23 mouse cellular contexts compared by ENCODE assay signal in the genomic region with DNA sequence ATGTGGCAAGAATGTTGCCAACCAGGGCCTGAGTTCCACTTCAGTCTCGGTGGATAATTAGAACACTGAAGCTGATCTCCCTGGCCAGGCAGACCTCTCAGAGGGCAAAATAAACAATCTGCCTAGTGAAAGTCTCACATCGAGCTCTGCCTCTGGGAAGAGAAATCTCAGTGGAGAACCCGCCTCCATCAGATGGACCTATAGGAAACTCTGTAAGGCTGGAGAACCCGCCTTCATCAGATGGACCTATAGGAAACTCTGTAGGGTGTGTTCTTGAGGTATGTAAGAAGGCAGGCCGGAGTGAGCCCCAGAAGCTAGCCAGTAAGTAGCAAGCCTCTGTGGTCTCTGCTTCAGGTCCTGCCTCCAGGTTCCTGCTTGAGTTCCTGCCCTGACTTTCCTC. TPM values are rescaled to one million over a fixed set of nuclear protein-coding genes. Genes with fewer than 3 reads are reported as not detected.
DNase-seq lines count a peak whose midpoint lies in the region; ATAC-seq and TF ChIP-seq lines count a peak whose summit lies in the region.
"Had no signal": no experiment of that assay in that cellular context is flagged by ENCODE, and none has a peak within 500 bp of the region (broad histone marks: within the 10 kb centered on the region; RNA-seq: fewer than 3 reads in every experiment).

No protein-coding gene starts in this region.

- TF ChIP-seq EP300 in liver, postnatal 0 days (IDR thresholded peaks at IDR 0.05; ENCODE audit: low read depth), result no peak

- no peak for ATAC-seq in liver, postnatal 0 days
- no peak for ATAC-seq in liver, embryonic 12.5 days
- peak; percentile 47 for ATAC-seq in megakaryocyte, adult 5-6 weeks (ENCODE audit: poor library complexity, severe bottlenecking)
- ATAC-seq in hindbrain, embryonic 14.5 days (ENCODE audit: low FRiP score), result no peak
- ATAC-seq: CD4-positive, CD25-positive, alpha-beta regulatory T cell, adult 4 months; forebrain, embryonic 14.5 days; hindbrain, postnatal 0 days; Patski had no signal

- no peaks in the 10 kb centered on the region for H3K27me3 ChIP-seq in liver, postnatal 0 days (ENCODE audit: insufficient read depth, low read length)
- H3K27me3 ChIP-seq in liver, embryonic 12.5 days (replicated peaks), result peaks cover 5% of the 10 kb centered on the region; the same call in 1 of the 2 replicates
- H3K27me3 ChIP-seq in hindbrain, embryonic 14.5 days (ENCODE audit: control insufficient read depth, insufficient read depth, low read length), result no peaks in the 10 kb centered on the region
- H3K27me3 ChIP-seq: embryonic facial prominence, embryonic 15.5 days; heart, embryonic 12.5 days; hindbrain, embryonic 12.5 days; Patski had no signal

- no peak overlapping the region for H3K9ac ChIP-seq in liver, postnatal 0 days (replicated peaks)
- H3K9ac ChIP-seq in liver, embryonic 12.5 days, result no peak overlapping the region
- H3K9ac ChIP-seq in hindbrain, embryonic 14.5 days, result no peak overlapping the region
- H3K9ac ChIP-seq: embryonic facial prominence, embryonic 15.5 days; heart, embryonic 12.5 days; hindbrain, embryonic 12.5 days had no signal

- peaks cover 5% of the 10 kb centered on the region for H3K4me1 ChIP-seq in liver, postnatal 0 days (ENCODE audit: insufficient read depth)
- H3K4me1 ChIP-seq in liver, embryonic 12.5 days, result peaks cover 9% of the 10 kb centered on the region
- H3K4me1 ChIP-seq in hindbrain, embryonic 14.5 days (replicated peaks; ENCODE audit: control insufficient read depth, insufficient read depth, low read length), result no peaks in the 10 kb centered on the region
- H3K4me1 ChIP-seq: embryonic facial prominence, embryonic 15.5 days; hindbrain, embryonic 12.5 days had no signal

- no peak for TF ChIP-seq CTCF in gastrocnemius, adult 2 months (IDR thresholded peaks at IDR 0.05)
- no peak for TF ChIP-seq CTCF in liver, postnatal 0 days (IDR thresholded peaks at IDR 0.05; ENCODE audit: low read depth)

- intact Hi-C loops in gastrocnemius, adult 2 months (cut with DNase I), result no loop called here

- H3K27ac ChIP-seq in gastrocnemius, adult 2 months, result peak overlapping the region; percentile 63
- H3K27ac ChIP-seq in liver, postnatal 0 days (ENCODE audit: low read depth), result peak overlapping the region; percentile 55
- no peak overlapping the region for H3K27ac ChIP-seq in liver, embryonic 12.5 days
- H3K27ac ChIP-seq in hindbrain, embryonic 14.5 days, result no peak overlapping the region
- H3K27ac ChIP-seq: embryonic facial prominence, embryonic 15.5 days; forebrain, embryonic 10.5 days; hindbrain, embryonic 12.5 days; hindbrain, postnatal 0 days had no signal

- H3K36me3 ChIP-seq in liver, postnatal 0 days (replicated peaks; ENCODE audit: insufficient read depth, low read length), result no peaks in the 10 kb centered on the region
- H3K36me3 ChIP-seq in liver, embryonic 12.5 days, result no peaks in the 10 kb centered on the region
- H3K36me3 ChIP-seq in hindbrain, embryonic 14.5 days (replicated peaks; ENCODE audit: control insufficient read depth, insufficient read depth), result no peaks in the 10 kb centered on the region
- H3K36me3 ChIP-seq: forebrain, embryonic 10.5 days; hindbrain, embryonic 12.5 days had no signal

- H3K9me3 ChIP-seq in liver, postnatal 0 days (ENCODE audit: low read length), result no peaks in the 10 kb centered on the region
- no peaks in the 10 kb centered on the region for H3K9me3 ChIP-seq in liver, embryonic 12.5 days (replicated peaks)
- H3K9me3 ChIP-seq in hindbrain, embryonic 14.5 days (ENCODE audit: control insufficient read depth, low read length), result no peaks in the 10 kb centered on the region
- H3K9me3 ChIP-seq: embryonic facial prominence, embryonic 15.5 days; forebrain, embryonic 10.5 days; hindbrain, embryonic 12.5 days had no signal

- H3K4me3 ChIP-seq in gastrocnemius, adult 2 months, result no peak overlapping the region
- H3K4me3 ChIP-seq in liver, postnatal 0 days (ENCODE audit: low read depth, low read length), result no peak overlapping the region
- H3K4me3 ChIP-seq in liver, embryonic 12.5 days, result no peak overlapping the region
- H3K4me3 ChIP-seq in hindbrain, embryonic 14.5 days (replicated peaks; ENCODE audit: low read length), result no peak overlapping the region
- H3K4me3 ChIP-seq: embryonic facial prominence, embryonic 15.5 days; erythroblast, embryonic 14.5 days; forebrain, embryonic 10.5 days; heart, embryonic 12.5 days; hindbrain, embryonic 12.5 days had no signal

- DNase-seq in gastrocnemius, adult 2 months, result no peak
- no peak for DNase-seq in gastrocnemius, adult 18-20 months (ENCODE audit: low spot score)
- DNase-seq in liver, postnatal 0 days, result no peak
- DNase-seq in hindbrain, embryonic 14.5 days (ENCODE audit: low spot score), result no peak
- DNase-seq in ovary, adult 18-20 months (ENCODE audit: low spot score), result no peak
- DNase-seq: adrenal gland, postnatal 10 days; B cell, adult 2 months; cerebellum, adult 2 months; cerebellum, postnatal 10 days; embryo, embryonic 11 days; gastrocnemius, postnatal 14 days; kidney, adult 11 months had no signal

- 75% methylated on average over 5 of the region's 5 CpGs for WGBS in liver, postnatal 0 days (ENCODE audit: insufficient replicate concordance)
- 66% methylated on average over 5 of the region's 5 CpGs for WGBS in liver, embryonic 12.5 days (ENCODE audit: insufficient replicate concordance)
- 86% methylated on average over 5 of the region's 5 CpGs for WGBS in hindbrain, embryonic 14.5 days

- no peak overlapping the region for H3K4me2 ChIP-seq in liver, postnatal 0 days (ENCODE audit: low read depth, low read length)
- H3K4me2 ChIP-seq in liver, embryonic 12.5 days, result no peak overlapping the region
- no peak overlapping the region for H3K4me2 ChIP-seq in hindbrain, embryonic 14.5 days (replicated peaks)
- H3K4me2 ChIP-seq: embryonic facial prominence, embryonic 15.5 days; heart, embryonic 12.5 days; hindbrain, embryonic 12.5 days had no signal

RNA-seq across cellular contexts. Expression of gene Nod1, which starts 37.5 kb away (rescaled TPM):
- total RNA-seq in gastrocnemius, adult 2 months (2021), result 1 to 10 TPM; 7.6 to 9.1 TPM
- total RNA-seq in gastrocnemius, adult 18-20 months (2021), result 1 to 10 TPM; 7.1 to 8.1 TPM
- 2.7 and 3.3 TPM in 2 replicates for polyA plus RNA-seq in liver, postnatal 0 days (2015; fragmentation: Nextera tagmentation; extraction: Ambion mirVana)
- polyA plus RNA-seq in liver, embryonic 12.5 days (2016; fragmentation: Nextera tagmentation; extraction: Ambion mirVana), result 1.9 and 2.2 TPM in 2 replicates
- total RNA-seq in megakaryocyte, adult 5-6 weeks (2015), result 10.8 and 11.1 TPM in 2 replicates
- 12.2 and 18.5 TPM in 2 replicates for total RNA-seq in megakaryocyte, adult 5-6 weeks (2017)
- 2.7 and 3.3 TPM in 2 replicates for polyA plus RNA-seq in hindbrain, embryonic 14.5 days (2014; fragmentation: Nextera tagmentation; extraction: Ambion mirVana)

RNA-seq across cellular contexts. Expression of gene Ggct, which starts 57.8 kb away (rescaled TPM):
- total RNA-seq in gastrocnemius, adult 2 months (2021), result 10 to 100 TPM in 1 of 2 experiments, 1 to 10 TPM in 1; 9.6 to 11.0 TPM
- total RNA-seq in gastrocnemius, adult 18-20 months (2021), result 1 to 10 TPM; 6.6 to 8.3 TPM
- polyA plus RNA-seq in liver, postnatal 0 days (2015; fragmentation: Nextera tagmentation; extraction: Ambion mirVana), result 9.2 and 10.7 TPM in 2 replicates
- 6.9 and 7.4 TPM in 2 replicates for polyA plus RNA-seq in liver, embryonic 12.5 days (2016; fragmentation: Nextera tagmentation; extraction: Ambion mirVana)
- 3.5 and 7.0 TPM in 2 replicates for total RNA-seq in megakaryocyte, adult 5-6 weeks (2015)
- total RNA-seq in megakaryocyte, adult 5-6 weeks (2017), result 4.9 and 14.4 TPM in 2 replicates
- 14.8 and 15.2 TPM in 2 replicates for polyA plus RNA-seq in hindbrain, embryonic 14.5 days (2014; fragmentation: Nextera tagmentation; extraction: Ambion mirVana)

Comparison
In these comparisons a context has a peak if more than half of its experiments do, and no peak if none do; other contexts are left out.
1. H3K27ac ChIP-seq: peak in gastrocnemius, adult 2 months (single experiment) and liver, postnatal 0 days (single experiment); none in liver, embryonic 12.5 days (single experiment) and hindbrain, embryonic 14.5 days (single experiment).